Comparison of ENCODE assay signal across 11 mouse cellular contexts in genomic region chr17:45244870-45245269, GRCm38 (mm10).
DNase-seq lines count a peak whose midpoint lies in the region; ATAC-seq lines count a peak whose summit lies in the region.
"Had no signal": no experiment of that assay in that cellular context is flagged by ENCODE, and none has a peak within 500 bp of the region (broad histone marks: within the 10 kb centered on the region; RNA-seq: fewer than 3 reads in every experiment).

No protein-coding gene starts in this region.

- ATAC-seq in cerebellum, adult (ENCODE audit: insufficient number of reproducible peaks, low FRiP score, low TSS enrichment): no peak
- ATAC-seq: intestine, embryonic 16.5 days had no signal

- DNase-seq in cerebellum, adult 11-12 months: peak; percentile 25
- DNase-seq in urinary bladder, postnatal 14 days (ENCODE audit: low spot score): peak; percentile 40
- DNase-seq in urinary bladder, postnatal 36 days (ENCODE audit: low spot score in 2 of 2): no peak
- DNase-seq in lung, adult 18-20 months: peak; percentile 34 to 64
- DNase-seq in thymus, postnatal 36 days: no peak
- DNase-seq in retina, embryonic 14.5 days (ENCODE audit: low spot score): no peak
- no peak for DNase-seq in left cerebral cortex, postnatal 10 days (ENCODE audit: extremely low spot score in 1 of 2, low spot score in 2 of 2)
- DNase-seq: gastrocnemius, postnatal 14 days; right cerebral cortex, adult 18-20 months had no signal

- intact Hi-C loops in left cerebral cortex, postnatal 10 days (cut with DNase I): no loop called here

Comparison
In these comparisons a context has a peak if more than half of its experiments do, and no peak if none do; other contexts are left out.
1. DNase-seq: peak in cerebellum, adult 11-12 months (single experiment), urinary bladder, postnatal 14 days (single experiment) and lung, adult 18-20 months (2 of 2); none in urinary bladder, postnatal 36 days (0 of 2), thymus, postnatal 36 days (0 of 2), retina, embryonic 14.5 days (single experiment) and left cerebral cortex, postnatal 10 days (0 of 2).